Mouse (Mus musculus) MEL (cell line): ENCODE results near the gene Ganab. TPM values are rescaled to one million over a fixed set of nuclear protein-coding genes. Genes with fewer than 3 reads are reported as not detected.

Experiments
- DNase-seq: peaks from one replicate; pipeline ENCODE4 v3.0.0; 2011; ENCODE audit warnings: low read depth, low spot score
- H3K27ac ChIP-seq: 2 replicates; pipeline ENCODE4 v1.5.1; 2012; ENCODE audit warnings: low read depth, mild to moderate bottlenecking, control low read depth, low read length, moderate library complexity; ENCODE audit not compliant: control insufficient read depth
- H3K27me3 ChIP-seq, 2 experiments: fragments of 150-350 bp in 1 of 2; sonication (generic) in 1 of 2; 2 replicates each; pipeline ENCODE4 v1.6.1; 2012; ENCODE audit warnings: low read length in 2 of 2, mild to moderate bottlenecking in 2 of 2, improper control_type of control experiment in 1 of 2, moderate library complexity in 1 of 2; ENCODE audit not compliant: insufficient read depth in 2 of 2, control insufficient read depth in 1 of 2
- H3K36me3 ChIP-seq, 2 experiments: 2 replicates each; pipeline ENCODE4 v1.6.1; 2012 to 2014; ENCODE audit warnings: low read length in 2 of 2, improper control_type of control experiment in 1 of 2, inconsistent platforms in 1 of 2, mild to moderate bottlenecking in 1 of 2; ENCODE audit not compliant: insufficient read depth in 2 of 2, control insufficient read depth in 1 of 2
- H3K4me1 ChIP-seq, 2 experiments: fragments of 150-350 bp in 1 of 2; sonication (generic) in 1 of 2; 2 replicates each; pipeline ENCODE4 v1.6.1; 2012; ENCODE audit warnings: low read length in 2 of 2, improper control_type of control experiment in 1 of 2, mild to moderate bottlenecking in 1 of 2; ENCODE audit not compliant: insufficient read depth in 2 of 2, control insufficient read depth in 1 of 2
- H3K4me3 ChIP-seq, 2 experiments: fragments of 150-350 bp in 1 of 2; sonication (generic) in 1 of 2; 2 replicates each; pipeline ENCODE4 v1.5.1; 2012; ENCODE audit warnings: low read depth in 2 of 2, low read length in 2 of 2, mild to moderate bottlenecking in 2 of 2, moderate library complexity in 2 of 2, control low read depth in 1 of 2, improper control_type of control experiment in 1 of 2; ENCODE audit not compliant: control insufficient read depth in 1 of 2, insufficient read depth in 1 of 2
- H3K79me2 ChIP-seq: 2 replicates; pipeline ENCODE4 v1.6.1; 2012; ENCODE audit warnings: mild to moderate bottlenecking, low read length, moderate library complexity; ENCODE audit not compliant: control insufficient read depth, poor library complexity, insufficient read depth
- H3K9ac ChIP-seq: 2 replicates; pipeline ENCODE4 v1.6.1; 2012; ENCODE audit warnings: low read depth, mild to moderate bottlenecking, control low read depth, low read length, moderate library complexity; ENCODE audit not compliant: control insufficient read depth, poor library complexity, severe bottlenecking
- H3K9me3 ChIP-seq: fragments of 150-350 bp; sonication (generic); replicated peaks from 2 replicates; pipeline ENCODE4 v1.6.1; 2012; ENCODE audit warnings: mild to moderate bottlenecking, low read length, improper control_type of control experiment, moderate library complexity; ENCODE audit not compliant: insufficient read depth
- BHLHE40 ChIP-seq: IDR thresholded peaks from 2 replicates; pipeline ENCODE4 v1.6.1; 2012; ENCODE audit warnings: low read depth, mild to moderate bottlenecking, inconsistent platforms, low read length, improper control_type of control experiment, borderline replicate concordance
- CHD1 ChIP-seq: IDR thresholded peaks from 2 replicates; pipeline ENCODE4 v1.6.1; 2012; ENCODE audit warnings: low read depth, mild to moderate bottlenecking, inconsistent platforms, low read length, improper control_type of control experiment
- CHD2 ChIP-seq: IDR thresholded peaks from 2 replicates; pipeline ENCODE4 v1.6.1; 2011; ENCODE audit warnings: low read length, improper control_type of control experiment
- CTCF ChIP-seq, 3 experiments: IDR thresholded peaks in 2 of 3; conservative IDR thresholded peaks in 1 of 3; 2 replicates each; pipeline ENCODE4 v1.5.1; 2011 to 2012; ENCODE audit warnings: low read length in 3 of 3, low read depth in 2 of 3, mild to moderate bottlenecking in 2 of 3, improper control_type of control experiment in 1 of 3, inconsistent platforms in 1 of 3, mixed read lengths in 1 of 3, moderate library complexity in 1 of 3; ENCODE audit not compliant: control insufficient read depth in 1 of 3, insufficient read depth in 1 of 3, poor library complexity in 1 of 3, severe bottlenecking in 1 of 3
- ELF1 ChIP-seq: IDR thresholded peaks from 2 replicates; pipeline ENCODE4 v1.6.1; 2014; ENCODE audit warnings: low read depth, mild to moderate bottlenecking, inconsistent platforms, low read length, improper control_type of control experiment, moderate library complexity
- EP300 ChIP-seq, 2 experiments: IDR thresholded peaks; 2 replicates each; pipeline ENCODE4 v1.6.1; 2011; ENCODE audit warnings: improper control_type of control experiment in 2 of 2, low read length in 2 of 2, low read depth in 1 of 2, mild to moderate bottlenecking in 1 of 2
- ETS1 ChIP-seq: IDR thresholded peaks from 2 replicates; pipeline ENCODE4 v1.6.1; 2012; ENCODE audit warnings: low read depth, mild to moderate bottlenecking, inconsistent platforms, low read length, improper control_type of control experiment, moderate library complexity
- HCFC1 ChIP-seq: IDR thresholded peaks from 2 replicates; pipeline ENCODE4 v1.6.1; 2012; ENCODE audit warnings: low read depth, mild to moderate bottlenecking, inconsistent platforms, low read length, improper control_type of control experiment, moderate library complexity
- MAX ChIP-seq: IDR thresholded peaks from 2 replicates; pipeline ENCODE4 v1.6.1; 2011; ENCODE audit warnings: low read length, improper control_type of control experiment
- MAZ ChIP-seq: IDR thresholded peaks from 2 replicates; pipeline ENCODE4 v1.6.1; 2012; ENCODE audit warnings: low read depth, mild to moderate bottlenecking, inconsistent platforms, low read length, improper control_type of control experiment
- MYC ChIP-seq: IDR thresholded peaks from 2 replicates; pipeline ENCODE4 v1.6.1; 2011; ENCODE audit warnings: low read depth, mild to moderate bottlenecking, low read length, improper control_type of control experiment, moderate library complexity
- POLR2A ChIP-seq, 2 experiments: IDR thresholded peaks; 2 replicates each; pipeline ENCODE4 v1.6.1; 2011 to 2012; ENCODE audit warnings: low read length in 2 of 2, mild to moderate bottlenecking in 2 of 2, control low read depth in 1 of 2, improper control_type of control experiment in 1 of 2, low read depth in 1 of 2, moderate library complexity in 1 of 2; ENCODE audit not compliant: control insufficient read depth in 1 of 2, insufficient read depth in 1 of 2, poor library complexity in 1 of 2
- RCOR1 ChIP-seq: IDR thresholded peaks from 2 replicates; pipeline ENCODE4 v1.6.1; 2012; ENCODE audit warnings: low read depth, mild to moderate bottlenecking, inconsistent platforms, low read length, improper control_type of control experiment
- SMC3 ChIP-seq: IDR thresholded peaks from 2 replicates; pipeline ENCODE4 v1.6.1; 2011; ENCODE audit warnings: low read depth, low read length, improper control_type of control experiment
- TCF12 ChIP-seq: IDR thresholded peaks from 2 replicates; pipeline ENCODE4 v1.6.1; 2014; ENCODE audit warnings: low read depth, mild to moderate bottlenecking, inconsistent platforms, low read length, improper control_type of control experiment, moderate library complexity
- UBTF ChIP-seq: IDR thresholded peaks from 2 replicates; pipeline ENCODE4 v1.6.1; 2012; ENCODE audit warnings: low read depth, mild to moderate bottlenecking, inconsistent platforms, low read length, improper control_type of control experiment, moderate library complexity, borderline replicate concordance; ENCODE audit not compliant: insufficient read depth
- USF1 ChIP-seq: IDR thresholded peaks from 2 replicates; pipeline ENCODE4 v1.6.1; 2014; ENCODE audit warnings: low read depth, mild to moderate bottlenecking, inconsistent platforms, low read length, improper control_type of control experiment, moderate library complexity
- USF2 ChIP-seq, 2 experiments: IDR thresholded peaks; 2 replicates each; pipeline ENCODE4 v1.6.1; 2011 to 2012; ENCODE audit warnings: improper control_type of control experiment in 2 of 2, low read length in 2 of 2, borderline replicate concordance in 1 of 2, inconsistent platforms in 1 of 2, low read depth in 1 of 2, mild to moderate bottlenecking in 1 of 2; ENCODE audit not compliant: insufficient read depth in 1 of 2
- ZC3H11A ChIP-seq: IDR thresholded peaks from 2 replicates; pipeline ENCODE4 v1.6.1; 2012; ENCODE audit warnings: low read depth, mild to moderate bottlenecking, inconsistent platforms, low read length, improper control_type of control experiment
- ZKSCAN1 ChIP-seq: IDR thresholded peaks from 2 replicates; pipeline ENCODE4 v1.6.1; 2012; ENCODE audit warnings: low read depth, mild to moderate bottlenecking, inconsistent platforms, low read length, improper control_type of control experiment, moderate library complexity
- ZMIZ1 ChIP-seq: IDR thresholded peaks from 2 replicates; pipeline ENCODE4 v1.6.1; 2012; ENCODE audit warnings: low read depth, mild to moderate bottlenecking, inconsistent platforms, low read length, improper control_type of control experiment, moderate library complexity
- polyA plus RNA-seq, 2 experiments: library from polyadenylated mRNA; stranded (reverse) in 1 of 2; unstranded in 1 of 2; fragments of >175 nt in 1 of 2; fragments of >200 nt in 1 of 2; gene quantifications; 2 replicates each; pipeline versions ENCODE4 v1.2.1 to v1.2.4; 2012; ENCODE audit warnings: low replicate concordance in 2 of 2, low read depth in 1 of 2; ENCODE audit not compliant: insufficient read length in 2 of 2, insufficient read depth in 1 of 2, missing spikeins in 1 of 2
- total RNA-seq: library from RNA; depleted of rRNA; stranded (reverse); fragments of 300-350 nt; gene quantifications from 2 replicates; pipeline ENCODE4 v1.2.3, GENCODE M21; 2012

Ganab gene
- total and polyA plus RNA-seq, 3 experiments: 122 to 123 TPM; not detected in 1

DNA sequence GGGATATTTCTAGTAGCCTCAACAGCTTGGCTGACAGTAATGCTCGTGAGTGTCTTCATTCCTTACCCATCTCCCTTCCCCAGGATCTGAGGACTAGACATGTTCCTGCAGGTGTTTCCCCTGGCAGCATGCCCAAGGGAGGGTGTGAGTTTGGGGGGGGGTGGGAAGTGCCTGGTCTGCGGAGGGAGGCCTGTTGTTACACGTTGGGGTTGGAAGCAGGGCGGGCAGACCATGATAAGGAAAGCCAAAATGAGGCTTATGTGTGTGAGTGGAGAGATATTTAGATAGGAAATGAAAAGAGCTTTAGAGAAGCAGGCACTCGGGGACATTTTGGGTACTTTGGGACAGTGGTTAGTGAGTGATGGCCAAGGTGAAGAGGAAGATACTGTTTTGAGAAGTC is 46.2 kb downstream of the Ganab start (continued):
- TF ChIP-seq CHD2: peak; percentile 28; the same call in 1 of the 2 replicates
- TF ChIP-seq CHD1: no peak
- peak; percentile 63 for TF ChIP-seq RCOR1
- peak; percentile 95 for TF ChIP-seq TCF12
- TF ChIP-seq, all 39 proteins: peak for 21

DNA sequence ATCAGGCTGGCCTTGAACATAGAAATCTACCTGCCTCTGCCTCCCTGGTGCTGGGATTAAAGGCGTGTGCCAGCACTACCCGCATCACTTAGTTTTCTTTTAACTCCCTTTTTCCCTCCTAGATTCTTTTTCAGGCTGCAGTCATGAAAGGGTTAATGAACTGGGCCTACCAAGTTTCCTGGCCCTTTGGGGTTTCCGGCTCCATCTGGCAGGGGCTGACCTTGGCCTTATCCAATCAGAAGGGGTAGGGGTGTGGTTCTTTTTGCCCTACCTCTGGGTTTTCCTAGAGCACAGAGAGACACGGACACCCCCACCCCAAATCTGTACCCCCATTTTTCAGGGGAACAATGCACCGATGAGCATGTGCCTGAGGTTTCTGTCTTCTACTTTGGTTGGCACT is 46.9 kb downstream of the Ganab start:
- 0 out of 2 replicates have a peak, but pooled peaks have one; percentile 15 for TF ChIP-seq BHLHE40
- TF ChIP-seq POLR2A (IDR thresholded peaks at IDR 0.05; ENCODE audit: control insufficient read depth in 1 of 2, insufficient read depth in 1 of 2, low read depth in 1 of 2, low read length in 2 of 2, poor library complexity in 1 of 2): no peak; a peak in 1 of 4 replicates
- no peak for TF ChIP-seq USF2 (IDR thresholded peaks at IDR 0.05; ENCODE audit: borderline replicate concordance in 1 of 2, insufficient read depth in 1 of 2, low read depth in 1 of 2, low read length in 2 of 2)
- TF ChIP-seq SMC3: no peak
- no peak for TF ChIP-seq ZC3H11A
- TF ChIP-seq MAX: no peak
- TF ChIP-seq ZKSCAN1: no peak
- TF ChIP-seq ETS1: no peak
- TF ChIP-seq ELF1: no peak
- TF ChIP-seq ZMIZ1: no peak
- TF ChIP-seq HCFC1: peak; percentile 35; the same call in 1 of the 2 replicates
- TF ChIP-seq EP300 (IDR thresholded peaks at IDR 0.05; ENCODE audit: low read depth in 1 of 2, low read length in 2 of 2): peak in 1 of 2 experiments; percentile 27; a peak in 2 of 4 replicates
- TF ChIP-seq CHD1: no peak
- no peak for TF ChIP-seq CTCF (IDR thresholded peaks at IDR 0.05 in 2 of 3, conservative IDR thresholded peaks at IDR 0.05 in 1 of 3; ENCODE audit: control insufficient read depth in 1 of 3, insufficient read depth in 1 of 3, low read depth in 2 of 3, low read length in 3 of 3, poor library complexity in 1 of 3, severe bottlenecking in 1 of 3)
- 0 out of 2 replicates have a peak, but pooled peaks have one; percentile 25 for TF ChIP-seq MYC
- no peak for TF ChIP-seq UBTF
- no peak for TF ChIP-seq USF1
- TF ChIP-seq MAZ: no peak
- Histone ChIP-seq H3K9ac (peak overlapping the region; percentile 12), H3K79me2 (peaks cover 38% of the 10 kb centered on the region), H3K4me1 (peaks cover 11 to 40% of the 10 kb centered on the region in 2 experiments), H3K36me3 (peaks cover 16 to 52% of the 10 kb centered on the region in 2 experiments), H3K4me3 (no peak overlapping the region), H3K27ac (peak overlapping the region; percentile 92), H3K27me3 (no peaks in the 10 kb centered on the region), H3K9me3 (no peaks in the 10 kb centered on the region)
- DNase-seq: peak; percentile 83
